Mouse (Mus musculus) adrenal gland, postnatal 10 days (tissue): ENCODE data around the gene Rbfox2. TPM values are rescaled to one million over a fixed set of nuclear protein-coding genes. Genes with fewer than 3 reads are reported as not detected.
A peak's percentile ranks its signal among the peaks of the same experiment; 100 is the strongest.

Experiments
- DNase-seq: peaks from one replicate; pipeline ENCODE4 v3.0.0; 2021; ENCODE audit warnings: mixed read lengths
- total RNA-seq, 2 experiments: library from RNA; stranded (reverse); gene quantifications; 2 replicates each; pipeline ENCODE4 v1.2.3; 2021

Gene Rbfox2
- total RNA-seq, 2 experiments from 2014 or later, result 64.8 to 89.9 TPM

DNA sequence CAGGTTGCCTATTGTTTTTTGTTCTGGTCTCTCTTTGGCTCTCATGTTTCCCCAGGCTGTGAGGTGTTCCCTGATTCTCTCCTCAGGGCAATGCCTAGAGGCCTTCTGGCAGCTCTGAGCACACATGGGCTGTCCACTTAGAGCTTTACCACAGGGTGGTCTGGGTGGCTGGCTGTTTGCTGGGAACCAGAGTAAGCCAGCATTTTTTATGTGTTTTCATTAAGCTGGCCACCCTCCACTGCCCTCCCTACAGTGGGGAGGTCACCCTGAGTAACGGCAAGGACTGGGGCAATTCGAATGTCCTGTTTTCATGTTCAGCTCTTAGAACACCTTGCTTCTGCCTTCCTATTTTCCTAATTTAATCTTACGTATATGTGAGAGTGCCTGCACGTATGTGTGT lies 24.6 kb upstream of the Rbfox2 start:
- no peak for DNase-seq

DNA sequence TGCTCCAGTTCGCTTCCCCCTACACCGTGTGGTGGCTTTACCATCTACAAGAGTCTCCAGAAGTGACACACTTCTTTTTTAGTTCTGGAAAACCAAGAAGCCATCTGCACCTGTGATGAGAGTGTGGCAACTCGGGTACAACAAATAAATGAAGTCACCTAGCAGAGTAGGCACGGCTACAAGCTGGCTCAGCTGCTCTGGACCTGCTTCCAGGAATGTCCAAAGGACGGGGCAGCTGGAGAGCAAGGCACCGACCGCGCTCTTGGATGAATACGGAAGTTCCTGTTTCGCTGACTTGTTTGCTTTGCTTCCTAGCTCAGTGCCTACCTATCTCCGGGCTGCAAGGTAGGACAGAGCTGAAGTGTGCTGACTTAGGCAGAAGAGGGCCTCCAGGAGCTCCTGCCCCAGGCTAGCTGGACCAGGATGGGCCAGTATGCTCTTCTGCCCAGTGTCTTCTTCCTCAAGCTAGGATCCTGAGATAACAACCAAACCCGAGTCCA lies 22.9 kb upstream of the Rbfox2 start:
- DNase-seq, result no peak

DNA sequence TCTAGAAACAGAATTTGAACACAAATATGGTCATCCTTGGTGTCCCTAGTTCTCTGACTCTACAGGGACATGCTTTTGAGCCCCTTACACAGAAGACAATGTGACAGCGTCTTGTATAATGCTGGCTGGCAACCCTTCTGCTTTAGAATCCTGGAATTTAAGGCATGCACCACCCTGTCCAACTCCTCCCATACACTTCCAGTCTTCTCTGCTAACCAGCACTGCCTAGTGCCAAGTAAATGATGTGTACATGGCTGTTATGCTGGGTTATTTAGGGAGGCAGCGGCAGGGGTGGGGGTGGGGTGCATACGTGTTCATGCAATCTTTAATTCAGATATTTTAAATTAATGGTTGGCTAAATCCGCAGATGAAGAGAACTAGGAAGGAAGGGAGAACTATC lies 19.6 kb upstream of the Rbfox2 start:
- no peak for DNase-seq

DNA sequence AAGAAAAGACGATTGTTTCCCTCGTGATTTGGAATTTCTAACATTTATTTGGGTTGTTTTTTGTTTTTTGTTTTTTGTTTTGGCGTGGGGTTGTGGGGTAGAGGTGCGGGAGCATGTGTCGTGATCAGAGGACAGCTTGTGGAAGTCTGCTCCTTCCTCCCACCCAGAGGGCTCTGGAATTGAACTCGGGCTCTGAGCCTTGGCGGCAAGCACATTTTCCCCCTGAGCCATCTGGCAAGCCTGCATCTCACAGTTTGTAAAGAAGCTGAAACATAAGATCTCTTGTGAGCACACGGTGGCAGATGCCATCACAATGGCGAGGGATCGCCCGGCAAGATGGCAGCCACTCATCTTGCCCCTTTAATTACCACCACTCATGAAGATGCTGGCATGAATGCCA lies 17.6 kb upstream of the Rbfox2 start:
- DNase-seq, result no peak

DNA sequence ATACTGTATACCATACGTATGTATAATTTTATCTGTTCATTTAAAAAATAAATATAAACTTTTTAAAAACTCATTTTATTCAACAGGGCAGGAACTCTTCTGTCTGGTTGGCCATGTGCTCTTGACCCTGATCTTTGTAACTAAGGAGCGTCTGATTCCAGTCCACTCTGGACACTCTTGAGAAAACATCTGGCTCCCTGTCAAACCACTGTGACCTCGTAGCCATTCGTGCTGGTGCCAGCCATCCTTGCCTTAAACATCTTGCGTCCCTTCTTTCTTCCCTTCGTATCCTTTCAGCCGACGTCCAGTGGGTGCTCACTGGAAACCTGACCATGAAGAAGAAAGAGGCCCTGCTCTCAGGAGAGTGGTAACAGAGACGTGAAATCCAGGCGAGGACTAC lies 16.4 kb upstream of the Rbfox2 start:
- peak; percentile 43 for DNase-seq

DNA sequence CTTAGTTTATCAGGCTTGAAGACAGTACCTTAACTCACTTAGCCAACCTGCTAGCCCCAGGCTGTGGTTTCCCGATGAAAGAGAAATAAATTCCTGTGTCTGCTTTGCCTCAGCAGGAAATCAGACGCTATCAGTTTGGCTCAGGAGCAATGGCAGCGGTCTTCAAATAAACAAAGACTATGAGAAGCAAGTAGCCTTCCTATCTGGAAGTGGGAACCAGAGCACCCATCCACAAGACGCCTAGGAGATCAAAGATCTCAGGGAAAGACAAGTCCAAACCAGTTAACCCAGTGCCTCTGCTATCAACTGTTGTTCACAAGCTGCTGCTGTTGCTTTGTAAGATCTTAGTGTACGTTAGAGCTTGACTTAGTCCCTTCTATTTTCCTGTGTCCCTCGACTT lies 6.9 kb upstream of the Rbfox2 start:
- DNase-seq, result no peak

DNA sequence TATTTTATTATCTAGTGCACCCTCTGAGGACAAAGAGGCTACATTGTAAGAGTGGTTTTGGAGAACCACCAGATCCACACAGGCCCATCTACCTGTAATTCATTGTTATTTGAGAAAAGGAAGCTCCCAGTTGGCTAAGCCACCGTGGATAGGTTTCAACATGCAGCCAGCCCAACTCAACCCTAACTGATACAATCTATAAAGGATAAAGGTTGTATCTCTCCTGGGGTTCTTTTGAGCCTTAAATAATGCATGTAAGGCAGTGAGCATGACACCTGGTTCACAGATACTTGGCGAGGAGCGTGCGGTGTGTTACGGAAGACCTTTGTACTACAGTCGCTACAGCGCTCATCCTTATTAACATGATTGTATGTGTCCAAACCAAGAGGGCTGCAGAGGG lies 6.0 kb upstream of the Rbfox2 start:
- DNase-seq, result no peak

DNA sequence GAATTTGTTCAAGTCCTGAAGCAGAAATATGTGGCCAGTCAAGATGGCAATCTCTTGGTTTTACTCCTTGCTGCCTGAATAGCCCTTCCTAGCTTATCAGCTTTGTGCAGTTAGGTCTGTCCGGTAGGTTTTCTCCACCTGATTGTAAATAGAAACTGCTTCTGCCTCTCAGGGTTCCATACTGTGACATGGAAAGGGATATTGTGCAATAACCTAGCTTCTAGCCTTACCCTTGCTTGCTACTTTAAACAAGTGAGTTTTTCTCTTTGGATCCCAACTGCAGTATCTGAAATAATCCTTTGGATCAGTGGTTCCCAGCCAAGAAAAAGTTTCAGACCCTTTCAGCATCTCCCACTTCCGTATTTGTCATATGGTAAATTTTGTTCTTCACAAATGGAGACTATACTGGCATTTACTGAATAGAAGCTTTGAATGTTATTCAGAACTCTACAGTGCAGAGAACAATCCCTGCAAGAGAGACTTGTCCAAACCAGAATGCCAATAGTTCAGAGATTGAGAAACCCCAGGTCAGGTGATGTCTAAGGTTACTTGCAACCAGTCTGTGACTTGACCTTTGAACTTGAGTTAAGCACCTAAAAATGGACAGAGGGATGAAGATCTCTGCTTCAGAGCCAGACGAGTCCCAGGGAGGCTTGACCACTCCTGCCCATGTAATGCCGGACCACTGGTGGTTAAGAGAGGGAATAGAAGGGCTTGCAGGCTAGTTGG lies 1.1 kb upstream of the Rbfox2 start:
- DNase-seq, result no peak

DNA sequence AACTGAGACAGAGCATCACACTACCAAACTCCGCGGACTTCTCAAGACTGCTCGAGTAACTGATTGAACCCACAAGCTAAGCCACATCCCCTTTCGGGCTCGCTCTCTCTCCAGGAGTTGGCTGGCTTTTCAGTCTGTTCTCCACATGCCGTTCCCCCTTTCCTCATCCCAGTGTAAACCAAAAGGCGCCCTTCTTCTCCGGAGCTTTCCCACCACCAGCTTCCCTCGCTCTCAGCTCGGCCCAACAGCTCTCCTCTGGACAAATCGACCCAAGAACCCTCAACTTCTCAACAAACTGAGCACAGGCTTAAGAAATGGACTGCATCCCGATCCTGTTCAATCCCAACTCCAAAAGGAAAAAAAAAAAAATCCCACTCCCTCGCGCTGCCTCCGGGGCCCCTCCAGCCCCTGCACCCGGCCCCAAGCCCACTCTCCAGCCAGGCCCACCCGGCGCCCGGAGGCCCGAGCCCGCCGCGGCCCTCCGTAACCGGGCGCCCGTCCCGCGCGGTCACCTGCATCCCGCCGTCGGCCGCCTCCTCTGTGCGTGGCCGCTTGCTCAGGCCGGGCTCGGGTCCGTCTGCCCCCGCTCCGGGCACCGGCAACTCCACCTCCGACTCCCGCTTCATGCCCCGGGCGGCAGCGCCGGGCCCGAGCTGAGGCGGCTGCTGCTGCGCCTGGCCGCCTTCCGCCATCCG lies 805 bp downstream of the Rbfox2 start:
- DNase-seq, result peak; percentile 49

DNA sequence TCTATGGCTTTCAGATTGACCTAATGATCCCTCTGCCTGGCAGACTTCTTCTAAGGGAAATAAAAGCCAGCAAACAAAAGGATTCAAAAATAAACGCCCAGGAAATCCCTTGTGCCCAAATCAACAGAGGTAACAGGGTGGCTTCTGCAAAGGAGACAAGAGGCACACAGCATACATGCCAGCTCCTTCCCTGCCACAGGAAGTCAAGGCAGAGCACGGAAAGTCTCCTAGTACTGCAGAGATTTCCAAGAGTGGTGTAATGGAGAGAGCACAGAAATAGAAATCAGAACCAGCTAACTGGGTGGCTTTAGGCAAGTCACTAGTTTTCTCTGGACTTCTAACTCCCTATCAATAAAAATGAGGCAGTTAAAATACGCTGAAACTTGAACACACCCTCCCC lies 1.8 kb downstream of the Rbfox2 start:
- no peak for DNase-seq

DNA sequence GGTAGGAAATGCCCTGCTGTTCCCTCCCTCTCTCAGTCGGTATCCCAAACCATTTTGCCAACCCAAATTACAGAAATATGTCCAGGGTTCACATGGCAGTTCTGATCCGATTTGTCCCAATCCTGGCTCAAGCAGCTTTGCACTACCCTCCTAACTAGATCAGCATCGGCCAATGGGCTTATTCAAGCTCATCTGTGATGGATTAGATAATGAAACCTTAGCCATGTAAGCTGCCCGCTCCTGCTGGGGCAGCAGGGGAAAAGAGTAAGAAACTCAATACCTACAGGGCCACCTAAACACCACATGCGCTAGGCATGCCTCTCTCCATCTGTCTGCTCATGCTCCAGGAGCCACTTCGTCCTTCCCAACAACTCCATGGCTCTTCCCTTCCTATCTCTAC lies 5.7 kb downstream of the Rbfox2 start:
- no peak for DNase-seq

DNA sequence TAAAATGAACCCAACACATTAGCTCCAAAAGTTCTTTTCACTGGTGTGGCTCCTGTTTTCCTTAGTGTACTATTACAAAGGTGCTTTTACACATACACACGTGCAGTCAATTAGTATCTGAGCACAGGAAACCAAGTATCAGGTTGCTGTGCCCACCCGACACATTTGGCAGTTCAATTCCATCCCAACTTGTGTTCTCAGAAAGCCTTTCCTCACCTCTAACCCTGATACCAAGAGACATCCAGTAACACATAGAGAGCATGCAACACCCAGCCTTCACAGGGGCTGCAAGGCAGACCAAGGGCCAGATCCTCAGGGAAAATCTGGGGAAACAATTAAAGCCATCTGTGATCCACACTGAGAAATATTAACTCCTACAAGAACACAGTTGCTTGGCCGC lies 8.2 kb downstream of the Rbfox2 start:
- DNase-seq, result no peak

DNA sequence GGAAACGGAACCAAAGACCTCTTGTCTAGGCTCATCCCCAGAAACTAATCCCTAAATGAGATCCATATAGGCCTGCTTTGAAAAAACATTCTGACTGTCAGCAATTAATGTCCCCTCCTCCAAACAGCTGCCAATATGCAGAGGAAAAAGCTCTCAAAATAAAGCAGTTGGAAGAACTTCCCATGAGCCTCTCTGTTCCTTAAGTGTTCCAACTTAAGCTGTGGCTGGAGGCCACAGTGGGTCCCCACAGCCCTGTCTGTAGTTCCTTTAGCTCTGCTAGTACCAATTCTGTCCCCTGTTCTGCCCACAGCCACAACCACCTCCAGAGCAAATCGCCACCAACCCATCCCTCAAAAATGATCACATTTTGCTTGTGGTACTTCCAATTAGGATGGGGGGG lies 10.2 kb downstream of the Rbfox2 start:
- no peak for DNase-seq

DNA sequence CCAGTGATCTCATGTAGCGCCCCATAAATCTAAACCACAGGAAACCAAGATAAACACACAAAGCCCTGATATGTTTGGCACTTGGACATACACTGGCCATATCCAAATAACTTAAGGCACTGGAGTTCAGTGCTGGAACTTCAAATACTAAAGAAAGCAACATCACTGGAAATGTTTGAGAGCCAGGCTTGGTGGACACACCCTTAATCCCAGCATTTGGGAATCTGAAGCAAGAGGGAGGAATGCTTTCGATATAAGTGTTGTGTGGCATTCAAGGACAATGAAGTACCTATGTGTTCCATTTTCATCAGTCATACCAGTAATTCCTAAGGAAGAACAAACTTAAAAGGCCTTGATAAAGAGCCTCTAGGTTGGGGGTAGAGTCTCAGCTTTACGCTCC lies 13.3 kb downstream of the Rbfox2 start:
- no peak for DNase-seq

DNA sequence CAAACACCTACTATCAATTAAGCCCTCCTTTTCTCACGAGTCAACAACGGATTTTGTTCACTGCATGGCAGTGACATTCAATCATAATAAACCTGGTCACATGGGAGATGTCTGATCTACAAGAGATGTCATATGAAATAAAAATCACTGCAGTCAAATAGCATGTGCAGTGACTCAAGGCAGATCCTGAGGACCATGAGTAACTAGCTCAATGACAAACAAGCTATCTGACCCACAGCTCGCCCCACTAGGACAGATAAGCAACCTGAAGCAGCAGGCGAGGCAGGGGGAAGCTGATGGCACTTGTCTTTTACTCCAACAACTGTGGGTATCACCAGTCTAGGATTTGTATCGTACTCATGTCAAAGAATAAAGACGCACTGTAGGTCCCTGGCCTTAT lies 14.4 kb downstream of the Rbfox2 start:
- DNase-seq, result no peak

DNA sequence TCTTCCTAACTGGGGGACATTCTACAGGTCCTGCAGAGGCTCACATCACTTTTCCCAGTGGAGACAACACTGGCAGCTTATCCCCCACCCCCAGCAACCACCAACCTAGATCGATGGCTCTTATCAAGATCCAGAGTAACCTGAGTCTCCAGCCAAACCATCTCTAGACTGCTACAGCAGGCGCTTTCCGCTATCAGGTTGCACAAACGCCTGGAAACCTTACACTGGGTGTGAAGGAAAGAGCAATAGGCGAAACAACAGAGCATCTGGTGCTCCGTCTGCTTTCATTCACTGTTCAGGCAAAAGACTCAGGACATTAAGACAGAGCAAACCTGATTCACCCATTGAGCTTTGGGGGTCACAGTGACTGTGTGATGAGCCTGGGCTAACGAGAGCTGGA lies 15.3 kb downstream of the Rbfox2 start:
- DNase-seq, result no peak

DNA sequence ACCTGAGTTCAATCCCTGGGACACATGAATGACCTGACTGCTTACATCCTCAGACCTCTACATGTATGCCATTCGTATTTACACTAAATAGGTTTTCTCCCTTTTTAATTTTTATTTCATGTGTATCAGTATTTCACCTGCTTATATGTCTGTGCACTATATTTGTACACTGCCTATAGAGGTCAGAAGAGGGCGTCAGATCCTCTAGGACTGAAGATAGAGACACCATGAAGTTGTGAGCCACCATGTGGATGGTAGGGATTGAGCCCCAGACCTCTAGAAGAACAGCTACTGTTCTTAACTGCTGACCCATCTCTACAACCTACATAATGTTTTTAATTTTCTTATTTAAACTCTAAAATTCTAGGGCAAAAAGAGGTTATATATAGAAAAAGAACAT lies 16.5 kb downstream of the Rbfox2 start:
- DNase-seq, result no peak

DNA sequence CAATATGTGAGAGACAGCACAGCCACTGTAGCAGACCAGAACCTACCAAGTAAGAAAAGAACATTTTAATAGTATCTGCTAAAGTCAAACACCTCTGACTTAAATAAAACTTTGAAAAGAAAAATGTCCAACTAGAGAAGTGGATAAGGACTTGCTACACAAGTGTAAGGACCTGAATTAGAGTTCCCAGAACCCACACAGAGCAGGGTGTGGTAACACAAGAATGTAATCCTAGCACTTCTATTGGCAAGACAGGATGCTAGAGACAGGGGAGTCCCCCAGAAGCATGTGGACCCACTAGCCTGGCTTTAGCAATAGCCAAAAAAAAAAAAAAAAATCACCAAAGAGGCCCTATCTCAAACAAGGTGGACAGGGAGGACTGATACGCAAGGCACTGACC lies 26.7 kb downstream of the Rbfox2 start:
- no peak for DNase-seq

DNA sequence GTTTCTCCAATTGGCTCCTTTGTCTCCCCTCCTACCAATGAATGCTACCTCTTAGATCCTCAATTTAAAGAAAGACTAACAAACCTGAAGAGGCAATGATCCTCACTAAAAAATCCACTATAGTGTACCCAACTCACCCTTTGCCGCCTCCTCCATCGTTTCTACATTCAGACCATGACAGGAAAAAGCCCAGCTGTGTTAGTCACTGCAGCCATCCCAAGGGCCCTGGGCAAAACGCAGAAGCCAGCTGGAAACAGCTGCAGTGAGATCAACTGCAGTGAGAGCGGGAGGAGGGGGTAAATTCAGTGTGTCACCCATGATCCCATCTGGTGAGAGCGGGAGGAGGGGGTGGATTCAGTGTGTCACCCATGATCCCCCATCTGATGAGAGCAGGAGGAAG lies 28.0 kb downstream of the Rbfox2 start:
- no peak for DNase-seq

DNA sequence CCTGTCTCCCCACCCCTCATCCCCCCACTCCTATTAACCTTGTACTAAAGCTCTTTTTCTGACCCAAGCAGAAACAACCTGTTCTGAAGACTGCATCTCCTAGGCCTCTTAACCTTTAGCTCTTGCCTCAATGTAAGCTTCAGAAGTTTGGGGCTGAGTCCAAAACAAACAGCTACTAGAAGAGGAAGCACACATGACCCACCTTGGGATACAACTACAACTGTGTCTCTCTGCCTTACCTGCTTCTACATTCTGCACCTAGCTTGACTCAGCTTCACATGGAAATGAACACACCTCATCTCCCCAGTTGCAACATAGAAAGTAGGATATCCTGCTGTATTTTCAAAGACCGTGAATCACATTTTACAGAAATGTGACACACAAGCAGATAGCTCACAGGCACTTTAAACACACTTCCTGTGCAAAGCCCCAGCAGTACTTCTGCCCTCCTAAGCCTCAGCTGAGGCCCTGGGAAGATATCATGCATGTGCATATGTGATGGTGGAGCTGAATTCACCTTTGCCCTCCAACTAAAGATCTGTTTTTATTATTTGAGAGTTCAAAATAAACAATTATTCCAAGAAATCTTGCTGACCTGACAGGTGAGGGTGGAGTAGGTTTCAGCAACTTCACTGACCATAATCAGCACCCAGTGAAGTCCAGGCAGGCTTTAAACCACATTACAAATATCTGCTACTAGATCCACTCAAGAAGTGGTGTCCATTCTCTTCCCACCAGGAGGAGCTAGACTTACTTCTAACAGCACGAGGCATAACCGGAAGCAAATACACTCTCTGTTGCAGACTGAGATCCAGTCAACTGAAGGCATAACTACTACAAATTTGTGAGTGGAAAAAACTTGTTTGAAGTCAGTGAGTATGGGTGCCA lies 29.7 kb downstream of the Rbfox2 start:
- DNase-seq, result no peak

DNA sequence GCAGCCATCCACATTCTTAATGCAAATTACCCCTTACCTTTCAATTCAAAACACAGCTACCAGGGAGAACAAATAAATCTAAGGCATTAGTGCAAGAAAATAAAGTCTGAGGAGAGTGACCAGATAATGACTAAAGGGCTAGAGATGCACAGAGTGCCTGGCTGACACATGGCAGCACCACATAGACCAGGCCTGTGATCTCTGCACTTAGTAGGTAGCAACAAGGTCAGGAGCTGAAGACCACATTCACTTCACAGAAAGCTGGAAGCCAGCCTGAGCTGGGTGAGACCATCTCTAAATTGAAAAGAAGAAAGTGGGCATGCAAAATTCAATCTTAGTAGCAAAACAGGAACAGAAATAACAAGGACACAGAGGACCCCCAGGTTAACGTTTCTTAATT lies 30.5 kb downstream of the Rbfox2 start:
- no peak for DNase-seq

DNA sequence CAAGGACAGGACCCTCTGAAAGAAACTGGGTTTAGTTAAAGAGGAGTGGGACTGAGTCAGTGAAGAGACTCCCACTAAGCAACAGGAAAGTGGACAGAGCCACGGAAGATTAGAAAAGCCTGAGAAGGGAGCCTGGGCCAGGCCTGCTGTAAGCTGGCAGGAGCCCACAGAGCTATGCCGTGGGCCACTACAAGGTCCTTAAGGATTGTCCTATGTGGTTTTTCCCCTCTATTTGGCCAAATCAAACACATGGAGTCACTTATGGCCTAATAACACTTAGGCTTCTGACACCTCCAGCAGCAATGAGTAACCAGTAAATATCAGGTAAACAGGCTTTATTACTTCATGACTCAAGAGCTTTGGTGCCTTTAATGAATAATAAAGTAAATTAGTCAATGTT lies 31.2 kb downstream of the Rbfox2 start:
- DNase-seq, result no peak

DNA sequence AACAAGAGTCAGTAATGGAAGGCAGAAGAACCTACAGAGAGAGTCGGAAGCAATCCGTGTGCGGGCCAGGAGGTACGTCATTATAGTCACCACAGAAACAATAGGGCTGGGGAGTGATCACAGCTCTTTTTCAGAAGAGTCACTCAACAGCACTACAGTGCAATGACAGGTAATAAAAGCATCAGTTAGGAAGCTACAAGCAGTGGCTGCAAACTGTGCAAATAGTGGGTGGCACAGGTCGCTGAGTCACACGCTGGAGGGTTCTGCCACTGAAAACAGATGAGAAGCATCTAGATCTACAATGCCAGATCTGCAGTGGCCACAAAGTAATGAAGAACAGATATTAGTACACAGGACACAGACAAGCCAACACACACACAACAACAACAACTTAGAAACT lies 32.9 kb downstream of the Rbfox2 start:
- DNase-seq, result no peak
